Mouse (Mus musculus): Measurements from ENCODE around the gene Cdc42ep4.

The Cdc42ep4 gene

DNA sequence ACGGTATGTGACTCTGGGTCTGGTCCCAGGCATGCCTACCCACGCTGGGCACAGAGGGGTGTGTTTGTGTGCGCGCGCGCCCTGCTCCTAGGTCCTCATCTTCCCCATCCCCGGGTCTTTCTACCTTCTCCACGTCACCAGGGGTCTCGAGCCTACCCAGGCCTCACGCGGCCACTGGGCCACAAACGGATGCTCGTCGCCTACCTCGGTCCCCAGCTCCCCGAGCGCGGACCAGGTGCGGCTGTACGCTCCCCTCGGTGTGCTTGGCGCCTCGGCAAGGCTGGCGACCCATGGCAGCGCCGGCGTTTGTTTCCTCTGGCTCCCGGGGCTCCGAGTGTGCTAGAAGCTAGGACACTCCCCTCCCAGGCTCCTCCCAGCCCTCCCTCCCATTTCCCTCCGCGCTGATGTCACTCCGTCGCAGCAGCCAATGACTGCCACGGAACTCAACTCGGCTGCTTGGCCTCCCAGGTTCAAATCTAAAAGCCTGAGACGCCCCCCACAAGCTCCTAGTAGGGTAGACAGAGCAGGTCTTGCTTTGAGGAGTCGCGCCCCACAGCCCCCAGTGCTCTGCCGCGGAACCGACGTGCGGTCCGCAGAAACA lies at the start of gene Cdc42ep4:
TSS of gene Cdc42ep4 (minus strand) at position 398 of the 601 bp plus-strand sequence.
- peak; percentile 53 for DNase-seq (ENCODE audit: low read depth, low spot score)

DNA sequence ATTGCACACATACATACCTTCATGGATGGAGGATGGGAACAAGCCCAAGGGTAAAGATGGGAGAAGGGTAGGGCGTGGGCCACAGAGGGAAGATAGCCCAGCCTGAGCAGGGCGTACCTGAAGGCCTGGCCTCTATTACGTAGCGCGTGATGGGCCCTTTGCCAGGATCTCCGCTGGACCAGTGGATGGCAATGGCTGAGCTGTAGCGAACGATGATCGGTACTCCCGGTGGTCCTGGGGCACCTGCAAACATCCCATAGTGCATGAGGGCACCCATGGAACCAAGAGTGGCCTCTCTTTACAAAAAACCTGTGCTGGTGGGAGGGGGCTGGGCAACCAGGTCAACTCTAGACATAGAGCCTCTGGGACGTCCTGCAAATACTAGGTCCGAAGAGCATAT lies 48.3 kb upstream of the Cdc42ep4 start:
- DNase-seq (ENCODE audit: low read depth, low spot score) = no peak

DNA sequence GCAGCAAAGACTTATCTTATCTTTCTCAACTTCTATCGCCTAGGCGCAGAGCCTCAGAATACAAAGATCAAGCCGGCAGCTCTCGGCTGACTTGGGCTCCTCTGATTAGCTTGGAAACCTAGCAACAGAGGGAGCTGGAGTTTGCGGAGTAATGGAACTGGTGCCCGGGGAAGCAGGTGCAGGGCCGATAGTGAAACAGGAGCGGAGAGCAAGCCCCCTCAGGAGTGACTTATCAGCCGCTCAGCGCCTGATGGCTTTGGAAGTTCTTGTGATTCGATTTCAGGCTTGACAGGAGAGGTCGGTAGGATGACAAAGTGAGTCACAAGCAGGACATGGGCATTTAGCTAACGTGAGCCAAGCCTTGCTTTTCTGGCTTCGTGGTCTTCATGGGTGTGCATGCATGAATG lies 47.4 kb upstream of the Cdc42ep4 start:
- DNase-seq (ENCODE audit: low read depth, low spot score) = no peak

DNA sequence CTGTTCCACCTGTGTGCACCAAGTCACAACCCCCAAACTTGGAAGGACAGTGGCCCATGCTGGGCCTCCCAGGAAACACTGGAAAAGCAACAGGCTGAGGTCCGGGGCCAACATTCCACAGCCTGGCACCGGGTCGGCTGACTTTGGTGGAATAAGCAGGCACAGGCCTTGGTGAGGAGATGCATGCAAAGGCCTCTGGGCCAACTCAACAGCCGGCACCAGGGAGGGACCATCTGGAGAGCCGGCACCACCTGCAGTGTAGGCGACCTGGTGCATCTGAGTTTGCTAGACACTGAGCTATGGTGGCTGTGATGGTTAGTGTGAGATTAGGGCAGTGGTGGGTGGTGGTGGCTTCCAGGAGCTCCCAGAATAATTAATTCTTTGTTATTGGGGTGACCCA lies 46.3 kb upstream of the Cdc42ep4 start:
- no peak for DNase-seq (ENCODE audit: low read depth, low spot score)

DNA sequence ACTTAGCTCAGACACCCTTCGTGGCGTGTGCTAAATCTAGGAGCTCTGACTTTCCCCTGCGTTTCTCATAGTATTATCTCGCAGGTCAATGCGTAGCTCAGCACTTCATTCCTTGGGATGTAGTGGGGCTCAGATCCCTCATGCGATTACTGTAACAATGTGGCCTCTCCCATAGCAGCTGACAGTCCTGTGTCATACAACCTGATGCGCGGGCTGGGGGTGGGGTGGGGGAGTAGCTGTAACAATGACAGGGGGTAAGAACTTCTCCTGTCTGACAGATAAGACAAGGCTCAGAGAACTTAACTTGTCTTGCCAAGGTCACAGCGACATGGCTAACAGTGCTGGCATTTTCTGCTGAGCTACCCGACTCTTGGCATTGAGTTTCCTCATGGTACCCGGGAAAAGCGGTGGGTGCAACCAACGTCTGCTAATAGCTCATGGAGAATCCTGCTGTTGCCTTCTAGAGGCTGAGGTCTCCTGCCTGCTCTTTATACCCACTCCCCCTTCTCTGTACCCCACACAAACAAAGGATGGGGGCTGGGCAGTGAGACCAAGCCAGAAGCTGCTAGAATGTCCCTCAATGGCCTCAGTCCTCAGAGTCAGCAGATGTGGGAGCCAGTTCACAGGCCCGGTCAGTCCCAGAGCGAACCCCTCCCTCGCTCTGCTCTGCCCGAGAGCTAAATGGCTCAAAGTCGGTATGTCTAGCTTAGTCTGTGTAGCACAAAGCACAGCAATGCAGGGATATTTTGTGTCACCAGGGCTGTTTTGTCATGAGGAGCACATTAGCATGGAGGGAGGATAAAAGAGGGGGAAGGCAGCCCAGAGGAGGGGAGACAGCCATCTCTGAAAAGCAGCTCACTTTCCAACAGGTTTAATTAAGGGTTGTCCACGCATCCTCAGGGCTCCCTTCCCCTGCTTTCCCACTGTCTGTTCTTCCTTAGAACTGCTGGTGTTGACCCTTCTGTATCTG lies 45.6 kb upstream of the Cdc42ep4 start:
- no peak for DNase-seq (ENCODE audit: low read depth, low spot score)

DNA sequence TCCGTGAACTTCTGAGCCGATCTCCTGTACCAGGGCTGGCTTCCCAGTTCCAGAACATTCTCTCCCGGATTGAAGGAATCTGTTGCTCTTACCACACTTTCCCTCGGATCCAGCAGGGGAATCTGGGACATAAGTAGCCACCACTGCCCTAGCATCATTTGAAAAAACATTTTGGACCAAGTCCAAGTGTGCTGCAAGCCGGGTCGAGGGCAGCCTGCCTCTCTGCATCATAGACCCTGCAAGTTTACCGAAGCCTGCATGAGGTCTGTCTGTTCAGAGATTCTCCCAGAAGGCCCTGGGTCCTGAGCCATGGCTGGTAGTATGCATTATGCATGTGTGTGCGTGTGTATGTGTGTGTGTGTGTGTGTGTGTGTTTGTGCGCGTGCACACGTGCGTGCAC lies 44.2 kb upstream of the Cdc42ep4 start:
- DNase-seq (ENCODE audit: low read depth, low spot score) = no peak

DNA sequence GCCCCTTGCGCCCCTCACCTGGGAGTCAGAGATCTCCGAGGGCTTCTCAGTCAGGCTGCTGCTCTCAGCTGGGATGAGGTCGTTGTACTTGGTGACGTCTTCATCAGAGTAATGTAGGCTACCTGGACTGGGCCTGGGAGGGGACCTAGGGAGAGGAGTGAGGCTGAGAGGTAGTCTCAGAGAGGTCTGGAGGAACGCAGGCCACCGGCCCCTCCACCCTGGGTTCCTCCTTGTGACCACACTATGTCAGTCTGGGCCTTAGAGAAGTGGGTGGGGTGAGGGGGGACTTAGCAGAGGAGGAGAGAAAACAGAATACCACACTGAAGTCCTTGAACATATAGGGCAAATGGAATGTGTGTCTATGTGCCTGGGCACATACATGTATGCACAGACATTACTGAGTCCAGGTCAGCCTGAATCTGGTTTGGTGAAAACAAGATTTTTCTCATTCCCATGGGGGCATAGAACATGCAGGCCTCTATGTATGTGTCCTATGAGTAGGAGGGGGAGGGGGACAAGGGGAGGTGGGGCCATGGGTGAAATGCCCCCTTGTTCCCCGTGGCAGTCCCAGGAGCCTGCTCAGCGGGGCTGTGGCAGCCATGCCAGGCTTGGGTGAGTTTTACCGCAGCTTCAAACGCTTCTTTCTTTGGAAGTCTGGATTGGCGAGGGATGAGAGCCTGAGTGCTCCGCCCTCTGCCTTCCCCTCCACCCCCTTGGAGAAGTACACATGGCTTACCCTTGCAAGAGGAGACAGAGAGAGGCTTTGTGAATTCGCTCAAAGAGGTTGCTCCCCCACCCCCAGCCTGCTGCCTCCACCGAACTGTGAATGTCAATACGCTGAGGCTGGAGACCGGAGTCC lies 39.9 kb upstream of the Cdc42ep4 start:
- no peak for DNase-seq (ENCODE audit: low read depth, low spot score)

DNA sequence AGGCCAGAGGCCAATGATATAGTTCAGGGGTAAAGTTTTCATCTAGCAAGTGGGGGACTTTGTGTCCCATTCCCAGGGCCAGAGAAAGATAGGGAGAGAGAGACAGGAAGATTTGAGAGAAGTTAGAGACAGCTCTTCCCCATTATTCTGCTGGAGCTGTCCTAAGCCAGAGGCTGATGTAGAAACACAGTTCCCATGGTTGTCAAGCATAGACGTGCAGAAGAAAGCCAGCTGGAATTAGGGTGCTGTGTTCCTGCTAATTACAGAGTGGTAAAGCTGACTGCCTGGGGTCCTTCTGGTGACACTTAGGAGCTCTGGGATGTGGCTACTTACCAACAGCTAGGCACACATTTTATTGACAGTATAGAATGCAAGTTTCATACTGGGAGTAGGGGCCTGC lies 37.4 kb upstream of the Cdc42ep4 start:
- no peak for DNase-seq (ENCODE audit: low read depth, low spot score)

DNA sequence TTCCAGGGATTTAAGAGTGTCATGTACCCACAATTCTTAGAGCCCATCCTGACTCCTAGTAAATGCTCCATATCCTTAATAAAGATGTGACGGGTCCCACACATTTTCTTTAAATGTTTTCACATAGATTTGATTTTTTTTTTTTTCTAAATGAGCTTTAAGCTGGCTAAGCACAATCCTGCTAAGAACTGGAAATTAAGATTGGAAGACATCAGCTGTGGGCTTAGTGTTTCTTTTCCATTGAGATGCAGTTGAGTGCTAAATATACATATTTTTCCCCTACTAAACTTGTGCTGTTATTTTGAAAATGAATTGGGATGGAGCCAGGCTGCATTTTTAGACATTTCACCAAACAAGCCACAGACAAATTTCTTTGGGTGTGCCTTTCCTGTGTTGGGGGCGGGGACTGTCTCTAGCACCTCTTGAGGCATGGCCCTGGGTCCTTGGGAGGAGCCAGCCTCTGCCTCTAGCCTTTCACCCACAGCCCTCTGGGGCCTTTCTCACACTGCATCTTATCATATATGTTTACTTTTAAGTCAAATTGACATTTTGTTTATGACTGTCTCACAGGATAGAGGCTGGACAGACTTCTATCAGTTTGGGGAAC lies 36.6 kb upstream of the Cdc42ep4 start:
- DNase-seq (ENCODE audit: low read depth, low spot score) = no peak

DNA sequence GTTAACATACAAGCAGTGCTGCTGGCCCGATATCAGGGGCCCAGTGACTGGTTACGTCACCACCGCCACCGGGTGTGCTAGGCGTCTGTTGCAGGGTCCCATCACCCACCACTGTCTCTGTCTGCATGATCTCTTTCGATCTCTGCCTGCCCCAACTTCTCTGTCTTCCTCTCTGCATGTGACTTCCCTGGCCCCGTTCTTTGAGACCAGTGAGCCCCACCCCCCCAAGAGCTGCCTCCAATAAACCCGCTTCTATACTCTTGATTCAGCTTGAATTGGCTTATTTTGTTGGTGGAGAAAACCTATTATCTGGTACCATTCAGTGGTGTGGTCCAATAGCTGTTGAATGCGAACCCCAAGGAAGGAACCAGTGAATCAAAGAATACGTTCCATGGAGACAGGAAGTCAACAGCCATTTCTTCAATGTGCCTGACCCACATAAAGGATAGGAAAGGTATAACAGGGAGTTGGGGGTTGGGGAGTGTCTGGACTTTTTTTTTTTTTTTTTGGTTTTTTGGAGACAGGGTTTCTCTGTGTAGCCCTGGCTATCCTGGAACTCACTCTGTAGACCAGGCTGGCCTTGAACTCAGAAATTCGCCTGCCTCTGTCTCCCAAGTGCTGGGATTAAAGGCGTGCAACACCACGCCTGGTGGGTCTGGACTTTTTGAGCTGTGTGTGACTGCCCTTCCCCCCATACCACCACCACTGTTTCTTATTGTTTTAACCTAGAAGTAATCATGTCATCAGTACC lies 35.9 kb upstream of the Cdc42ep4 start:
- no peak for DNase-seq (ENCODE audit: low read depth, low spot score)

DNA sequence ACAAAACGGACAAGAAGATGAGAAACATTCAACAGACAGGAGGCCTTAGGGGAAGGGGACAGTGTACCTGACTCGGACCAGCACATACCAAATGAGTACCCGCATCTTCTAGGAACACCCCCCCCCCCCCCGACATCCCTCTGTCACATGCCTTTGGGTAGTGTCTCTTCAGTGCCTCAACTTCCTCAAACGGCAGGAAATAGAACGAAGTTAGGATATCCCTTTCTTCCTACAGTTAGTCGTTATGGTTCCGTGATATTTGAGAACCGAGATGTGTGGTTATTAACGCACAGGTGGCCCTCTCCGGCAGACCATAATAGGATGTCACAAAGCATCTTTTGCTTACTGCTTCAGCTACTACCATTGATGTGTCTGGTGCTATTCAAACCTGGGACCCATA lies 35.3 kb upstream of the Cdc42ep4 start:
- no peak for DNase-seq (ENCODE audit: low read depth, low spot score)

DNA sequence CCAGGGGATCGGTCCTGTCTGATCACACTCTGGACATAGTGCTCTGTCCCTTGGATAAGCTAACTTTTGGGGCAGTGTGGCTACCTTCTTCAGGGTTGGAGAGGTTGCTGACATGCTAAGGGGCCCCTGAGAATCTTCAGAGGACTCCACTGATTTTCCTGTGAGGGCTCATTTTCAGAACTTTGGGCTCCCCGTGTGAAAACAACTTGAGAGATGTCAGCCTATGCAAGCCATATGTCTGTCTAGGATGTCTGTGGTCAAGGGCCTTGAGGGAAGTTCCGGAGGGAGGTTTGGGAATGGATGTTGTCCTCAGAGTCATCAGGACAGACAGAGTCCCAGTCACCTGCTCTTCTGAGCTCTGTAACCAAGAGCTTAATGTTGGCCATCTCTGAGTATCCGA lies 34.7 kb upstream of the Cdc42ep4 start:
- DNase-seq (ENCODE audit: low read depth, low spot score) = no peak

DNA sequence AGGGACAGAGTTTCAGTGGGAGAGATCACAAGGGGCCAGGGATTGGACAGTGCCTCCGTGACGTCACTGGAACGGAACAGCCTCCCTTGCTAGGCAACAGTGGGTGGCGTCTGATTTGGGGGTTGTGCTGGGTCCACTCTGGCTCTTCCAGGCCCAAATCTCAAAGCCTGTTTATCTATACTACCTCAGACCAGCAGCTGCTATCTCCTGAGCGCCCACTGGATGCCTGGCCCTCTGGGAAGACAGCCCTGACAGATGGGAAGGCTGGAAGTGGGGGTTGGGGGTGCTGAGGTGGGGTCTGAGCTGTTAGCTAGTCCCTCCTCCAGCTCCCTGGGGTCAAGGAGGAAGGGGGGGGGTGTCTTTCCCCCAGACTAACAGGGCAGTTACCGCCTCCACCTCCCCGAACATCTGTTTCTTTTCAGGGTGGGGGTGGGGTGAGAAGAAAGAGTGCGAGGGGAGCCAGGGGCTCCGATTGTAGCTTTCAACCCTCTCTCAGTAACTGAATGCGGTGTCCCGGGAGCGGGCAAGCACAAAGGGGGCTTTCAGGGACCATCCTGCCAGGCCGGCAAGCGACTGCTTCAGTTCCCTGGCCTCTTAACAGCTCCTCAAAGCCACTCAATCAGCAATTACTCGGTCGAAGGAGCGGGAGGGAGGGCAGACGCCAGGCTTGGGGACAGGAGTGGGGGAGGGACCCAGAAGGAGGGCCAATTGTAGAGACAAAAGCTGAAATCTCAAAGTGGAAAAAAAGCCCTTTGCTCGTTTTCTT lies 33.9 kb upstream of the Cdc42ep4 start:
- DNase-seq (ENCODE audit: low read depth, low spot score) = no peak

DNA sequence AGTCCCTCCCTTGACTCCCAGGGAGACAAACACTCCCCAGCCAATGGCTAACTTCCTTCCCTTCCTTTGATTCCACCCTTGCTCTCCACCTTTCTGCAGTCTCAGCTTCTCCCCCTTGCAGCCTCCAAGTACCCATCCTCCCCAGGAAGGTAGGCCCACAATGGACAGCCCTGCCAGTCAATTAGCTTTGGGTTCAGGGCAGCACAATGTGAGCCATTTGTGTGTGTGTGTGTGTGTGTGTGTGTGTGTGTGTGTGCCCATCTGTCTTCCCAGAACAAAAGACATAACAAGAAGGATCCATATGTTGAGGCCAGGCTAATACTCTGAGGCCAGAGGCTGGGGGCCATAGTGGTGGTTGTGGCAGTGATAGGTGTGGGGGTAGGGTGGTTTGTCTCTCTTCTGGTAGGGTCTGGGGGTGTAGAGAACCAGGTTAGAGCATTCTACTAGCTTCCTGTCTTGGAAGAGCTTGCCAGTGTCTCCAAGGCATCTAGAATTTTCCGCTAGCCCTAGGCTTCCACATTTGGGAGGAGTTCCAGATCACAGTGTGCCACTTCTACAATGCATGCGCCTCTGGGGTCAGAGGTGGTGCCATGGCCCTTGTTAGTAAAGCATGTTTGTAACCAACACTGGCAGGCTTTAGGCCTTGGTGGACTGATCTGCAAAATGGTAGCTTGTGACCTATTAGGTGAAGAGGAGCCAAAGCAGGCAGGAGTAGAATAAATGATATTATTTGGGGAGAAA lies 33.1 kb upstream of the Cdc42ep4 start:
- DNase-seq (ENCODE audit: low read depth, low spot score) = no peak

DNA sequence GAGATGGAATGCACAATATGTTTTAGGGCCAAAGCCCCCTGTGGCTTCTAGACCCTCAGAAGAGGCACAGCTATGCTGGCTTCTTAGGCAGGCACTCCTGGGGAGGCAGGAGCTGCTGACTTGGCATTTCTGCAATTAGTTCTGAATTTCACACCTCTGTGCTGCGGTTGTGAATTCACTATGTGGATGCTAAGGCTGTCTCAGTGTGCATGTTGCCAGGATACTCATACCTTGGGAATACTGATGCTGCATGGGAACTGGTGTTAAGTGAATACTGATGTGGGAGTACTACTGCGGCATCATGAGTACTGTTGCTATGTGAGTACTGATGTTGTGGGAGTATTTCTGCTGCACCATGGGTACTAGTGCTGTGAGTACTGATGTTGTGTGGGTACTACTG lies 30.8 kb upstream of the Cdc42ep4 start:
- no peak for DNase-seq (ENCODE audit: low read depth, low spot score)

DNA sequence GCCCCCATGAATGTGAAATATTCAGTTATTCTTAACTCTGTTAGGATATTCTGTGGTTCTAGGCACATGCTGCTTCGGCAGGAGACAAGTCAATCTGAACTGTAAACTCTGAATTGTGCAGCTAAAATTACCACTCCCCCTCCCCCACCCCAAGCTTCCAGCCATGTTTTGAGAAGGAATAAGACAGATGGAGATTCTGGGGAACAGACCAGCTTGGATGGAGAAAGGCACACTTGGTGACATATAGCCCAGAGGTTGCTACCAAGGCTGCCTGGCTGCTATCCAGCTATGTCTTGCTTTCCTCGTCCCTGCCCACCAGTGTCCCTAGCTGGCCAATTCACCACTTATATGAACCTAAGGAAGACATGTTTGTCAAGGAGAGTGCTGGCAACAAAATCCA lies 30.3 kb upstream of the Cdc42ep4 start:
- DNase-seq (ENCODE audit: low read depth, low spot score) = no peak

DNA sequence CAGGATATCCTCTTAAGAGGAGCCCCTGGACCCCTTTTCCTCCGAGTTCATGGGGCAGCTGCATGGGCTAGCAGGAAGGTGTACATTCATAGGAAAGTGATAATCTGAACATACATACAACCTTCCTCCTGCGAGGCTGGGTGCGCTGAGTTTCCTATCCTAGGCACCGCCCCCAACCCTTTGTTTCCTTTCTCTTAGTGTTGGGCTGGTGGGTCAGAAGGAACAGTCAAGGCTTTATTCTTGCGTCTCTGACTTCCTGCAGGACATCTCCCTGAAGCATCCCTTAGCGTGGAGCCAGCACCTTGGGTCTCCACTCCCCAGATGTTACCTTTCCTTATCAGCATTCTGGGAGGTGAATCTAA lies 28.0 kb upstream of the Cdc42ep4 start:
- no peak for DNase-seq (ENCODE audit: low read depth, low spot score)

DNA sequence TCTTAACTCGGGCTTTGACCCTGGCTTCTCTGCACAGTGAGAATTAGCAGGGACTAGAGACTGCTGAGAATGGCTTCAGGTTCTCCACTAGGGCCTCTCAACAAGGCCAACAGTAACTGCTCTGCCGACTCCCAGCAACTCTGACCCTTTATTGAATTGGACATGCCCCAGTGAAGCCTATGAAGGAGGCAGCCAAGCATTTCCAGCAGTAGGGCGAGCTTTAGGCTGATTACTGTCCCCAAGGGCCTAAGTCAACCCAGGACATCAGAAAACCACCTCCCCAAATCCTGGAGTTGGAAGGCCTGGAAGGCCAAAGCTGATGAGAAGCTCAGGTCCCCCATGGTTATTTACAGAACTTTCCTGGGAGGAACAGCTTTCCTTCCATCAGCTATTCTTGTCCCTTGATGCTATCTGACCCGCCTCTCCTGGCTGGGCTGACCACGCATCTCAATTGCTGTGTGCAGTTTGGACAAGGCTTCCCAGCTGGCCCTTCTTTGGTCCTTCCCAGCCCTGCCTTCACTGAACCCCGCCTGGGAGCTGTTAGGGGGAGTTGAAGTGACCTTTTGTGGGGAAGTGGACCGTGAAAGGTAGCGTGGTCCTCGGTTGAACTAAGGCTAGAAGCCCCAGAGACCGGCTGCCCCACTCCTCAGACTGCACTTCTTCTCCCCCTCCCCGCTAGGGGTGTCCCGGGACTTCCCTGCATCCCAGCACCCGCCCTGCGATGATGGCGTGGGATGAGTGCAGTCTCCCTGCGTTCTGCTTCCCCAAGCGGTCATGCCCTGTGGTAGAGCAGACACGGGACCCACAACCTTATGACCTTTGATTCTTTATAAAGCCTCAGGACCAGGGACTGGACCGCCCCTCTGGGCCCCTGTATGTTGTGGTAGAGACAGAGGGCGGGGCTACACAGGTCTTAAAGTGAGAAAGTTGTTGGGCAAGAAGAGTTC lies 27.3 kb upstream of the Cdc42ep4 start:
- no peak for DNase-seq (ENCODE audit: low read depth, low spot score)

All from retina, adult 2 months (tissue).